ENCODE assay signal across 9 mouse cellular contexts in genomic region chr7:127707045-127707956, GRCm38 (mm10). TPM values are rescaled to one million over a fixed set of nuclear protein-coding genes. Genes with fewer than 3 reads are reported as not detected.
DNase-seq lines count a peak whose midpoint lies in the region; ATAC-seq and TF ChIP-seq lines count a peak whose summit lies in the region.
"Had no signal": no experiment of that assay in that cellular context is flagged by ENCODE, and none has a peak within 500 bp of the region (broad histone marks: within the 10 kb centered on the region; RNA-seq: fewer than 3 reads in every experiment).

No protein-coding gene starts in this region.

- no peaks in the 10 kb centered on the region for H3K9me3 ChIP-seq in CH12.LX (replicated peaks; ENCODE audit: low read length)
- no peaks in the 10 kb centered on the region for H3K9me3 ChIP-seq in hindbrain, embryonic 16.5 days (ENCODE audit: control insufficient read depth, low read length)
- H3K9me3 ChIP-seq in midbrain, embryonic 11.5 days (ENCODE audit: control insufficient read depth, low read length) = no peaks in the 10 kb centered on the region

- H3K4me2 ChIP-seq in CH12.LX (ENCODE audit: insufficient read depth, low read depth, poor library complexity, severe bottlenecking) = peak overlapping the region; percentile 78
- peak overlapping the region; percentile 69 for H3K4me2 ChIP-seq in hindbrain, embryonic 16.5 days (ENCODE audit: low read length)
- H3K4me2 ChIP-seq in midbrain, embryonic 11.5 days = peak overlapping the region; percentile 59

- dilution Hi-C loops in CH12.LX (cut with MboI; ENCODE audit: extremely low pct_ligation_motif_present, extremely low pct_unique_long_range_greater_than_20kb, low sequenced_read_pairs) = no loop called here

- TF ChIP-seq RAD21 in CH12.LX (IDR thresholded peaks at IDR 0.05; ENCODE audit: low read depth, low read length) = no peak

- no peak for TF ChIP-seq POLR2A in CH12.LX (IDR thresholded peaks at IDR 0.05; ENCODE audit: low read depth, low read length)
- no peak for TF ChIP-seq POLR2A in cortical plate, adult 2 months (IDR thresholded peaks at IDR 0.05; ENCODE audit: extremely low read depth, insufficient read depth, low read length)

- in situ Hi-C loops in CH12.LX (cut with MboI; ENCODE audit: low pct_ligation_motif_present, low pct_unique_long_range_greater_than_20kb, low sequenced_read_pairs) = no loop called here

- no peak for ATAC-seq in hindbrain, embryonic 16.5 days
- ATAC-seq in midbrain, embryonic 11.5 days (ENCODE audit: low FRiP score) = peak; percentile 6; the same call in 1 of the 2 replicates

- intact Hi-C loops in gastrocnemius, postnatal 14 days (cut with DNase I; ENCODE audit: low total_unique reads) = loop anchor here (2.0 kb wide), 1 partner anchor 32 kb away; no protein-coding TSS in a partner anchor

- peaks cover 16 to 40% of the 10 kb centered on the region in 2 experiments for H3K36me3 ChIP-seq in CH12.LX (replicated peaks in 1 of 2; ENCODE audit: control insufficient read depth in 1 of 2, insufficient read depth in 1 of 2, low read length in 1 of 2)
- H3K36me3 ChIP-seq in hindbrain, embryonic 16.5 days (ENCODE audit: control insufficient read depth, insufficient read depth, low read length) = peaks cover 11% of the 10 kb centered on the region; the same call in 1 of the 2 replicates
- H3K36me3 ChIP-seq in midbrain, embryonic 11.5 days (ENCODE audit: control insufficient read depth, insufficient read depth, low read length) = no peaks in the 10 kb centered on the region; the same call in 1 of the 2 replicates

- no peak for TF ChIP-seq EP300 in CH12.LX (IDR thresholded peaks at IDR 0.05; ENCODE audit: low read length)

- H3K27me3 ChIP-seq in CH12.LX (replicated peaks) = no peaks in the 10 kb centered on the region
- H3K27me3 ChIP-seq in hindbrain, embryonic 16.5 days (replicated peaks; ENCODE audit: control insufficient read depth, insufficient read depth, low read length) = no peaks in the 10 kb centered on the region
- no peaks in the 10 kb centered on the region for H3K27me3 ChIP-seq in midbrain, embryonic 11.5 days (ENCODE audit: control insufficient read depth, insufficient read depth, low read length)

- peaks cover 9 to 33% of the 10 kb centered on the region in 2 experiments for H3K4me1 ChIP-seq in CH12.LX (ENCODE audit: control insufficient read depth in 1 of 2, insufficient read depth in 2 of 2)
- H3K4me1 ChIP-seq in cortical plate, adult 2 months (ENCODE audit: control insufficient read depth, insufficient read depth, low read length) = no peaks in the 10 kb centered on the region; the same call in 1 of the 2 replicates
- peaks cover 18% of the 10 kb centered on the region for H3K4me1 ChIP-seq in hindbrain, embryonic 16.5 days (ENCODE audit: control insufficient read depth, insufficient read depth, low read depth, low read length)
- H3K4me1 ChIP-seq in midbrain, embryonic 11.5 days (ENCODE audit: control insufficient read depth, insufficient read depth, low read length) = peaks cover 15% of the 10 kb centered on the region

- peak overlapping the region; percentile 63 for H3K9ac ChIP-seq in CH12.LX (ENCODE audit: insufficient read depth, low read depth)
- H3K9ac ChIP-seq in hindbrain, embryonic 16.5 days (ENCODE audit: low read depth, low read length) = peak overlapping the region; percentile 94
- peak overlapping the region; percentile 85 for H3K9ac ChIP-seq in midbrain, embryonic 11.5 days (ENCODE audit: low read length)

- WGBS in hindbrain, embryonic 16.5 days = 26% methylated on average over 22 of the region's 22 CpGs
- 29% methylated on average over 22 of the region's 22 CpGs for WGBS in midbrain, embryonic 11.5 days

- DNase-seq in gastrocnemius, postnatal 14 days = peak; percentile 29
- no peak for DNase-seq in gastrocnemius, adult 18-20 months (ENCODE audit: low spot score)
- DNase-seq in CH12.LX (ENCODE audit: extremely low read depth) = peak; percentile 74
- DNase-seq in midbrain, embryonic 11.5 days (ENCODE audit: low spot score, missing footprints) = no peak
- DNase-seq in right cerebral cortex, adult 2 months (ENCODE audit: low spot score in 2 of 2) = no peak
- no peak for DNase-seq in T-cell, adult 2 months (ENCODE audit: low spot score)

- peak overlapping the region; percentile 92 for H3K27ac ChIP-seq in CH12.LX (ENCODE audit: insufficient read depth, low read depth)
- no peak overlapping the region for H3K27ac ChIP-seq in cortical plate, adult 2 months (ENCODE audit: insufficient read depth, low read length)
- peak overlapping the region; percentile 95 for H3K27ac ChIP-seq in hindbrain, embryonic 16.5 days (ENCODE audit: low read depth, low read length)
- H3K27ac ChIP-seq in midbrain, embryonic 11.5 days (ENCODE audit: low read depth, low read length) = peak overlapping the region; percentile 93

- H3K4me3 ChIP-seq in CH12.LX (replicated peaks in 1 of 3; ENCODE audit: low read depth in 2 of 3, low read length in 2 of 3, poor library complexity in 1 of 3) = peak overlapping the region; percentile 68 to 77 (median 77)
- H3K4me3 ChIP-seq in cortical plate, adult 2 months (ENCODE audit: insufficient read depth, low read length) = peak overlapping the region; percentile 43
- peak overlapping the region; percentile 80 for H3K4me3 ChIP-seq in hindbrain, embryonic 16.5 days (ENCODE audit: low read length)
- peak overlapping the region; percentile 74 for H3K4me3 ChIP-seq in midbrain, embryonic 11.5 days (ENCODE audit: low read depth, low read length)

- no peak for TF ChIP-seq CTCF in CH12.LX (conservative IDR thresholded peaks at IDR 0.05 in 1 of 2, IDR thresholded peaks at IDR 0.05 in 1 of 2; ENCODE audit: low read depth in 2 of 2, low read length in 2 of 2)
- TF ChIP-seq CTCF in cortical plate, adult 2 months (IDR thresholded peaks at IDR 0.05; ENCODE audit: extremely low read depth, insufficient read depth, low read length) = no peak

- no peaks in the 10 kb centered on the region for H3K79me2 ChIP-seq in CH12.LX (replicated peaks; ENCODE audit: control insufficient read depth, extremely low read depth, insufficient read depth, poor library complexity, severe bottlenecking)

TF ChIP-seq in CH12.LX, 34 proteins besides CTCF, POLR2A, EP300 and RAD21 (continues in another document):
- TF ChIP-seq RCOR1 (conservative IDR thresholded peaks at IDR 0.05; ENCODE audit: low read depth, low read length) (no peak), CHD2 (IDR thresholded peaks at IDR 0.05; ENCODE audit: low read length) (peak; percentile 45), UBTF (IDR thresholded peaks at IDR 0.05; ENCODE audit: low read depth, low read length) (peak; percentile 75; the same call in 1 of the 2 replicates), ZKSCAN1 (IDR thresholded peaks at IDR 0.05; ENCODE audit: borderline replicate concordance, low read depth, low read length) (no peak), GABPA (IDR thresholded peaks at IDR 0.05; ENCODE audit: insufficient replicate concordance, low read depth, low read length) (no peak), ZC3H11A (IDR thresholded peaks at IDR 0.05; ENCODE audit: low read depth, low read length) (no peak), MEF2A (IDR thresholded peaks at IDR 0.05; ENCODE audit: borderline replicate concordance, low read depth, low read length) (no peak), NRF1 (IDR thresholded peaks at IDR 0.05; ENCODE audit: low read depth, low read length) (no peak), POLR2AphosphoS2 (IDR thresholded peaks at IDR 0.05; ENCODE audit: low read depth, low read length) (no peak), MAX (IDR thresholded peaks at IDR 0.05; ENCODE audit: low read length) (0 out of 2 replicates have a peak, but pooled peaks have one; percentile 50), MXI1 (IDR thresholded peaks at IDR 0.05; ENCODE audit: low read depth, low read length) (0 out of 2 replicates have a peak, but pooled peaks have one; percentile 5), KAT2A (IDR thresholded peaks at IDR 0.05; ENCODE audit: insufficient replicate concordance, low read length) (0 out of 2 replicates have a peak, but pooled peaks have one; percentile 37), TCF12 (IDR thresholded peaks at IDR 0.05; ENCODE audit: low read depth, low read length) (no peak)

RNA-seq across cellular contexts. Expression of gene Bcl7c, which starts 1.4 kb away (rescaled TPM):
- 10 to 100 TPM; 44.8 to 65.7 TPM for total RNA-seq in gastrocnemius, postnatal 14 days (2021)
- total RNA-seq in gastrocnemius, adult 18-20 months (2021) = 10 to 100 TPM; 26.2 to 37.9 TPM
- total RNA-seq in CH12.LX (2012; rRNA removed) = 60.5 and 65.0 TPM in 2 replicates
- total RNA-seq in CH12.LX (2014; rRNA removed) = 25.9 and 28.0 TPM in 2 replicates
- polyA plus RNA-seq in CH12.LX (2012; ENCODE audit: insufficient read length, low read depth) = 71.3 and 73.5 TPM in 2 replicates
- 25.5 and 27.0 TPM in 2 replicates for polyA plus RNA-seq in cortical plate, adult 2 months (2012; rRNA removed)
- 39.5 and 41.9 TPM in 2 replicates for polyA plus RNA-seq in hindbrain, embryonic 16.5 days (2015; fragmentation: Nextera tagmentation; extraction: Ambion mirVana)
- polyA plus RNA-seq in midbrain, embryonic 11.5 days (2014; fragmentation: Nextera tagmentation; extraction: Ambion mirVana) = 44.3 and 52.2 TPM in 2 replicates

RNA-seq across cellular contexts. Expression of gene Ctf1, which starts 5.2 kb away (rescaled TPM):
- total RNA-seq in gastrocnemius, postnatal 14 days (2021) = 10 to 100 TPM; 12.1 to 14.6 TPM
- total RNA-seq in gastrocnemius, adult 18-20 months (2021) = 10 to 100 TPM; 17.3 to 17.5 TPM
- total RNA-seq in CH12.LX (2012; rRNA removed) (not detected in 2 replicates), CH12.LX (2014; rRNA removed) (not detected in 2 replicates)
- polyA plus RNA-seq in CH12.LX (2012; ENCODE audit: insufficient read length, low read depth) = not detected in 2 replicates
- 7.1 and 7.5 TPM in 2 replicates for polyA plus RNA-seq in cortical plate, adult 2 months (2012; rRNA removed)
- polyA plus RNA-seq in hindbrain, embryonic 16.5 days (2015; fragmentation: Nextera tagmentation; extraction: Ambion mirVana) = 3.4 and 4.9 TPM in 2 replicates
- polyA plus RNA-seq in midbrain, embryonic 11.5 days (2014; fragmentation: Nextera tagmentation; extraction: Ambion mirVana) = 4.0 and 4.6 TPM in 2 replicates
- total RNA-seq: neutrophil, adult 5-6 weeks had no signal

RNA-seq across cellular contexts. Expression of gene Ctf2, which starts 24.7 kb away (rescaled TPM):
- total RNA-seq in gastrocnemius, postnatal 14 days (2021) = not detected
- total RNA-seq in gastrocnemius, adult 18-20 months (2021) = not detected
- total RNA-seq in CH12.LX (2012; rRNA removed) (0.08 TPM in 1 of 2 replicates, not detected in the other), CH12.LX (2014; rRNA removed) (not detected in 2 replicates)
- 0.36 TPM in 1 of 2 replicates, not detected in the other for polyA plus RNA-seq in CH12.LX (2012; ENCODE audit: insufficient read length, low read depth)
- polyA plus RNA-seq in cortical plate, adult 2 months (2012; rRNA removed) = not detected in 2 replicates
- polyA plus RNA-seq in hindbrain, embryonic 16.5 days (2015; fragmentation: Nextera tagmentation; extraction: Ambion mirVana) = 0.15 and 0.20 TPM in 2 replicates
- polyA plus RNA-seq in midbrain, embryonic 11.5 days (2014; fragmentation: Nextera tagmentation; extraction: Ambion mirVana) = 0.12 TPM in 1 of 2 replicates, not detected in the other
- total RNA-seq: neutrophil, adult 5-6 weeks had no signal

RNA-seq across cellular contexts. Expression of gene Fbxl19, which starts 37.0 kb away (rescaled TPM):
- total RNA-seq in gastrocnemius, postnatal 14 days (2021) = 1 to 10 TPM; 2.4 to 3.1 TPM
- total RNA-seq in gastrocnemius, adult 18-20 months (2021) = 1 to 10 TPM; 1.4 to 1.7 TPM
- total RNA-seq in CH12.LX (2012; rRNA removed) = 25.1 and 28.2 TPM in 2 replicates
- 22.4 and 22.6 TPM in 2 replicates for total RNA-seq in CH12.LX (2014; rRNA removed)
- 29.3 and 31.7 TPM in 2 replicates for polyA plus RNA-seq in CH12.LX (2012; ENCODE audit: insufficient read length, low read depth)
- polyA plus RNA-seq in cortical plate, adult 2 months (2012; rRNA removed) = 59.2 and 60.7 TPM in 2 replicates
- polyA plus RNA-seq in hindbrain, embryonic 16.5 days (2015; fragmentation: Nextera tagmentation; extraction: Ambion mirVana) = 6.8 TPM in 2 replicates
- 8.3 and 9.3 TPM in 2 replicates for polyA plus RNA-seq in midbrain, embryonic 11.5 days (2014; fragmentation: Nextera tagmentation; extraction: Ambion mirVana)

Comparison
In these comparisons a context has a peak if more than half of its experiments do, and no peak if none do; other contexts are left out.
1. DNase-seq: peak in gastrocnemius, postnatal 14 days (single experiment) and CH12.LX (single experiment); none in gastrocnemius, adult 18-20 months (single experiment), midbrain, embryonic 11.5 days (single experiment), right cerebral cortex, adult 2 months (0 of 2) and T-cell, adult 2 months (single experiment).
2. Peak in every context shown above with its lines, with median percentiles within 50 percentile points of each other: H3K4me2 ChIP-seq, H3K4me3 ChIP-seq and H3K9ac ChIP-seq.